Mouse (Mus musculus) Patski (cell line): ENCODE data around the gene Disp1. TPM values are rescaled to one million over a fixed set of nuclear protein-coding genes. Genes with fewer than 3 reads are reported as not detected.

ENCODE experiments used
- ATAC-seq: fragments of 100-300 bp; one replicate; pipeline ENCODE4 v1.8.0; 2021
- CTCF ChIA-PET: fragments of 350-600 bp; sonication (Branson Sonifier 250); formaldehyde crosslinking; loops from one replicate; lab custom pipeline; 2022; ENCODE audit warnings: inconsistent platforms; lab: Charles Lee
- POLR2A ChIA-PET: fragments of 350-600 bp; sonication (Branson Sonifier 250); formaldehyde crosslinking; loops from one replicate; lab custom pipeline; 2022; ENCODE audit warnings: antibody characterized with exemption, inconsistent platforms; lab: Charles Lee
- DNase-seq: peaks from one replicate; pipeline ENCODE4 v3.0.0-alpha.2; 2011; ENCODE audit warnings: low read depth, low spot score
- H3K27me3 ChIP-seq: fragments of 371-371 bp; one replicate; pipeline ENCODE4 v1.5.1; 2021
- CTCF ChIP-seq: fragments of 100-300 bp; IDR thresholded peaks from one replicate; pipeline ENCODE4 v1.5.1; 2021
- in situ Hi-C: fragments of 300-500 bp; cut with MboI; formaldehyde crosslinking; loops from 3 replicates; pipeline ENCODE4 v1.11.1; 2018; ENCODE audit warnings: low pct_unique_long_range_greater_than_20kb, mixed read lengths
- polyA plus RNA-seq: library from polyadenylated mRNA; unstranded; gene quantifications from one replicate; pipeline ENCODE4 v1.2.3, GENCODE M21; 2021

Gene Disp1
- polyA plus RNA-seq, 1 experiment from 2014 or later = 18.1 TPM

DNA sequence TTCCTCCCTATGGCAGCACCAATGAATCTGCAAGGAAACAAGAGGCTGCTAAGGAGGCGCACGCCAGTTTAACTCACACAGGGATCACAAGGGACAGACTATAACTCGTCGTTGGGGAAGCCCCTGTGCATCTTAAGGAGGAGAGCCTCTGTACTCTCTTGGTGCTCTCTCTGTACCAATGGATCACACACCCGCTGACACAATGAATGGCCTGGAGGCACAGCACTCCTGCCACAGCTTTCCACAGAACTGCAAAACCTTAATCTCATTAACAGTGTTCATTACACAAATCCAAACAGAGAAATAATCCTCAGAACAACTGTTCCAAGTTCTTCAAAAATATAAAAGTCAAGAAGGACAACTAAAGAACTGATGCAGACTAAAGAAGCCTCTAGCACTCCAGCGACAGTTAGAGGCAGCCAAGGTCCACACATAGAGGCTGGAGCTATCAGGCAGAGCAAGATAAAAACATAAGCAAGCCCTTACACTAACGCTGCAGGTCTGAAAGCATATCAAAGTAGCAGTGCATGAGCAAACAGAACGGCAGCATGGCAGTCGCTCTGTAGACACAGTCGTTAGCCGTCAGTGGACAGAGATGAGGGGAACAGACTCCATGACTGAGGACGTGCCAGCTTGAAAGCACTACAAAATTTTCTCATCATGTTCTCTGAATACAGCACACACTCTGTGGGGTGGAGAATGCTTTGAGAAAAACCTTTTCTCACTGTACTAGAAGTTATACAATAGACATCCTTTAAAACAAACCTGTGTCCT lies 38.5 kb downstream of the Disp1 start:
- ATAC-seq = no peak
- ChIA-PET POLR2A (no interaction called here), CTCF (no interaction called here)
- no peaks in the 10 kb centered on the region for H3K27me3 ChIP-seq
- in situ Hi-C loops = no loop called here
- no peak for DNase-seq
- no peak for TF ChIP-seq CTCF

DNA sequence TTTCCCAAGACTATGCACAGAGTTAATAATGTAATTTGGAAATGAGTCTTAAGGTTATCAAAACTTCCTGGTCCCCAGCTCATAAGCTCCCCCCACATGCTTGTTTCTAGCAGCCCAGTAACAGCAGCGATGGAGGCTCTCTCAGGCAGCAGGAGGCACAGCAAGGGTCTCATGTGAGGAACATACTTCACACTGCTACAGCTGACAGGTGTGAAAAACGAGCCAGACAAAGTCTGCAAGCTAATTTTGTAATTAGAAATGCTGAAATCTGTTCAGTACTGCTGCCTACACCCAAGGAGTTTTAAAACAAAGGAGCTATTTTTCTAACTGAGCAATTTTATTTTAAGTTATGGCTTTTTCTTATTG lies 40.3 kb downstream of the Disp1 start:
- ATAC-seq = no peak
- ChIA-PET CTCF (interaction anchor here (1.1 kb wide), 1 partner anchor 36 kb away, joined by 3 read pairs; no protein-coding TSS in a partner anchor), POLR2A (no interaction called here)
- no peak for TF ChIP-seq CTCF
- H3K27me3 ChIP-seq = no peaks in the 10 kb centered on the region
- no peak for DNase-seq
- in situ Hi-C loops = no loop called here

DNA sequence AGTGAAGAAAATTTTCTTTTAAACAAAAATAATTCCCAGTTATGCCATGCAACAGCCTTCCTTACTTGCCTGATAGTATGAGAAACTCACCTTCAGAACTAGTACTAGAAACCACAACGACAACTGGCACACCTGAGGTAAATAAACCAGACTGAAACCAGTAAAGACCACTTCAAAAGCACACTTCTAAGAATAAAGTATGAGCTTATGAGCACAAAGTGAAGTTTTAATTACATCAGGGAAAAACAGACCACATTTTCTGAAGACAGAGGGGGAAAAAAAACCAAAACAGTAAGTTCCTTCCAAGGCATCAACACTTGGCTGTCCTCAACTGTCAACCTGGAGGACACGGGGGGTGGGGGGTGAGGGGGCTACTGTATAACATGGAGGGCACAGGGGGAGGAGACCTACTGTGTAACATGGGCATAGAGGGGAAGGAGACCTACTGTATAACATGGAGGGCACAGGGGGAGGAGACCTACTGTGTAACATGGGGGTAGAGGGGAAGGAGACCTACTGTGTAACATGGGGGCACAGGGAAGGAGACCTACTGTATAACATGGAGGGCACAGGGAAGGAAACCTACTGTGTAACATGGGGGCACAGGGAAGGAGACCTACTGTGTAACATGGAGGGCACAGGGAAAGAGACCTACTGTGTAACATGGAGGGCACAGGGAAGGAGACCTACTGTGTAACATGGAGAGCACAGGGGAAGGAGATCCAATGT lies 40.9 kb downstream of the Disp1 start:
- ChIA-PET CTCF (interaction anchor here (1.0 to 1.1 kb wide), 2 partner anchors 12 to 37 kb away, joined by 3 read pairs; no protein-coding TSS in a partner anchor), POLR2A (no interaction called here)
- no peak for TF ChIP-seq CTCF
- no peaks in the 10 kb centered on the region for H3K27me3 ChIP-seq
- DNase-seq (no peak), ATAC-seq (no peak)
- in situ Hi-C loops = no loop called here

DNA sequence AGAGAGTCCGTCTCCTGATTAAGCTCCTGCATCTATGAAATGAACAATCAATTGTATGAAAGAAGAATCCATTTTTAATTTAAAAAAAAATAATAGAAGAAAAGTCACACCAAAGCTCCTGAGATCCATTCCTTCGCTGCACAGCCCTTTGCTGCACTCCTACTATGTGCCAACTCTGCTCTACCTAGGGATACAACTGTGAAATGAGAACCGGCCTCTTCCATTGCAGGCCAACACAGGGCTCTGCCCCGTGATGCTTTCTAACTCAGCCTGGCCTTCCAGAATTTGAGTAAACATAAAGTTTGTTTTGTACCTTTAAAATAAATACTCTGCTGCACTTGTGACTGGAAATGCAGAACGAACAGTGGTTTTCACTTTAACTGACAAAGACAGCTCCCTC lies 42.0 kb downstream of the Disp1 start:
- DNase-seq = no peak
- no peak for TF ChIP-seq CTCF
- POLR2A ChIA-PET = interaction anchor here (0.6 kb wide), 1 partner anchor 82 kb away, joined by 3 read pairs; no protein-coding TSS in a partner anchor
- CTCF ChIA-PET = interaction anchor here (0.6 to 1.3 kb wide), 2 partner anchors 24 to 121 kb away, joined by 3 to 4 read pairs; no protein-coding TSS in a partner anchor
- ATAC-seq = no peak
- in situ Hi-C loops = no loop called here
- no peaks in the 10 kb centered on the region for H3K27me3 ChIP-seq

DNA sequence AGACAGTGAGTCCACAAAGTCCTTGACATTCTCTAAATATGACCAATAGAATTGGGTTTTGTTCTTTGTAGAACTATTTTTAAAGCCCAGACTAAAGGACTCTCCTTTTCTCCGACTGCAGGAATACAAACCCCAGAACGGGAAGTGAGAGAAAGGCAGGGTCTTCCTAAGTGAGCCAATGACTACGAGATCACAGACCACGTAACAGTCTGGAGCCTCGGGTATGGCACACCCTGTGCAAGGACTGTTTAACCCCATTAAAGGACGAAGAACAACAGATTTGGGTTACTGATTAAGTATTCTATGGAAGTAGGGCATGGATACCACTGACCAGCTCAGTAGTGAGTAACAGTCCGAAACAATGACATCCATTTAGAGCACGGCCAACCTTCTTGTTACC lies 46.1 kb downstream of the Disp1 start:
- in situ Hi-C loops = no loop called here
- no peak for TF ChIP-seq CTCF
- DNase-seq (no peak), ATAC-seq (no peak)
- ChIA-PET POLR2A (no interaction called here), CTCF (no interaction called here)
- H3K27me3 ChIP-seq = no peaks in the 10 kb centered on the region

DNA sequence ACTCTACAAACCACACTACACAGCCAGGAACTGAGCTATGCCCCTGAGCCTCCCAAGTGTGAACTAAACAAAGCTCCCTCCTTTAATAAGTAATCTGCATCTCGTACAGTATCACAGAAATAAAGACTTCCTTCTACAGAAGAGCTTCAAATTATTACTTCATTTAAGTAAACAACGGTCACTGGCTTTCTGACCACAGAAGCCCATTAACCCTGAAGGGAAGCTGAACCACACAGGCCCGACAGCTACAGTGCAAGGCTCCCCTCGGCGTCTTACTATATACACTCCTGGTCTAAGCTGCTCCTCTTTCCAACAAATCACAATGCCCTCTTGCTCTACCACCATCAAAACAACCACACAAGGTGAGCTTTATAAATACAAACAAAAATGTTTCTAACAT lies 50.2 kb downstream of the Disp1 start:
- in situ Hi-C loops = no loop called here
- H3K27me3 ChIP-seq = no peaks in the 10 kb centered on the region
- ChIA-PET CTCF (interaction anchor here (0.7 to 1.7 kb wide), 2 partner anchors 27 to 29 kb away, joined by 3 to 7 read pairs; no protein-coding TSS in a partner anchor), POLR2A (no interaction called here)
- ATAC-seq (no peak), DNase-seq (no peak)
- no peak for TF ChIP-seq CTCF

DNA sequence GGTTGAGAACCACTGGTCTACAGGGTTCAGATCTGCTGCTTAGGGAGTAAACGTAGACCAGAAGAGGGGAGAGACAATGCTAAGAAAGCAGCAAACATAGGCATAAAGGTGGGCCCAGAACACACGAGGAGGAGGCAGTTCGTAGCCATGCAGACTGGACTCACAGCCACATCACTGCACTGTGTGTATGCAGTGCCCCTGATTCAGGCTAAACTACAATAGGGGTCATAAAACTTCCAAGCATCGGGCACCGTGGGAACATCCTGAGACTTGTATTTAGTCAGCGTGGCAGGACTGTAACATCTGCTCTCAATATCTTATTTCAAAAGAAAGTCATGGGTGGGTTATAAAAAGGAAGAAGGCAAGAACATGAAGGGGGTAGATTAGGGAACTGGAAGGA lies 52.9 kb downstream of the Disp1 start:
- no peak for TF ChIP-seq CTCF
- CTCF ChIA-PET = no interaction called here
- no peaks in the 10 kb centered on the region for H3K27me3 ChIP-seq
- DNase-seq = no peak
- in situ Hi-C loops = no loop called here
- POLR2A ChIA-PET = no interaction called here
- no peak for ATAC-seq

DNA sequence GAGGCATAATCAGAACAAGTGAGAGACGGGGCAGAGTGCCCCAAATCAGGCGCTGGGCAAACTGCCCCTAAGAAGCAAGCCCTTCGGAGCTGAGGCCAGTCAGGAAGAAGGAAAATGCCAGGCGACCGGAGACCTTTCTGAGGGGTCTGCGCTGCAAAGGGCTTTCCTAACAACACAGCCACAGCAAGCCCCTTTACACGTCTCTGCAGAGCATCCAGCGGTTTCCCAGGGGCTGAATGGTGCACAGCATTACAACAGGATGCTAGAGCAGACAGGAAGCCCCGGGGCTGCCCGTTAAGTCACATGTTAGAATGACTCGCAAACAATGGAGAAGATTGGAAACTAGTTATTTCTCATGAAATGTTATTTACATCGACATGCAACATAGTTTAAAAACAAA lies 53.5 kb downstream of the Disp1 start:
- TF ChIP-seq CTCF = no peak

DNA sequence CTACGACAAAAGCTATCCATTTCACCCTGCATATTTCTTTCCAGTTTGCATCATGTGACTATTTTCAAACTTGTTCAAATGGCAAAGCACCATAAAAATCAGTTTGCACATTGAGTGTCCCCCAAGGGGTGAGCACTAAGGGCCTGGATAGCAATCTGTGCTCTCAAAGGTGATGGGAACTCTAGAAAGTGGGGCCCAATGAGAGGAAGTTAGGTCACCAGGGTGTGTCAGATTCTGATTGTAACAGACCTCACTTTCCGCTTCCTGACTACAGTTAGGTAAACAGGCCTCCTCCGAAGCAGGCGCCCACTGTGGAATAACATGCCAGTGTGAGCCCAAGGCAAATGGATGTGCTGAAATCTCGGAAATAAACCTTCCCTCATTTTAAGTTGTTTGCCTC lies 54.6 kb downstream of the Disp1 start:
- in situ Hi-C loops = no loop called here
- DNase-seq (no peak), ATAC-seq (no peak)
- H3K27me3 ChIP-seq = no peaks in the 10 kb centered on the region
- CTCF ChIA-PET = interaction anchor here (1.1 to 1.6 kb wide), 2 partner anchors 10 to 14 kb away, joined by 4 read pairs; no protein-coding TSS in a partner anchor
- POLR2A ChIA-PET = interaction anchor here (0.6 kb wide), 1 partner anchor 11 kb away, joined by 3 read pairs; no protein-coding TSS in a partner anchor
- no peak for TF ChIP-seq CTCF

More for the DNA sequence above, 53.5 kb downstream of the Disp1 start:
- no peak for DNase-seq
- H3K27me3 ChIP-seq = no peaks in the 10 kb centered on the region
- no peak for ATAC-seq
- in situ Hi-C loops = no loop called here
- POLR2A ChIA-PET = interaction anchor here (0.7 kb wide), 1 partner anchor 128 kb away, joined by 3 read pairs; no protein-coding TSS in a partner anchor
- CTCF ChIA-PET = no interaction called here

DNA sequence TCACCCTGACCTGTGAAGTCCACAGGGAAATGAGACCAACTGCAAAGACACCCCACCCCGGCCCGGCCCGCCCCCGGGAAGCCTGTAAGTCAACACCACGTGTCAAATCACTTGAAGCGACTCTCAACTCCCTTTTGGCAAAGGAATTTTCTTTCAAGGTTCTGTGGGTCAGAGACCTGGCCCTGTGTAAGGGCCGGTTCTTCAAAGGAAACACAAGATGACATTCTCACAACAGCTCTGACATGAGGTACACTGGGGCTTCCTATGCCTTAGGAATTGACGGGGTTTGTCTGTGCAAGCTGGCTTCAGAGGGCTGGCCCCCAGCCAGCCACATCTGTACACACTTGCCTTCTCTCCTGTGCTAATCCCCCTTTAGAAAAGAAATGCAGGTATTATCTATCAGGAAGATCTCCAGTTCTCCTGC lies 56.7 kb downstream of the Disp1 start:
- ChIA-PET CTCF (no interaction called here), POLR2A (no interaction called here)
- ATAC-seq = no peak

DNA sequence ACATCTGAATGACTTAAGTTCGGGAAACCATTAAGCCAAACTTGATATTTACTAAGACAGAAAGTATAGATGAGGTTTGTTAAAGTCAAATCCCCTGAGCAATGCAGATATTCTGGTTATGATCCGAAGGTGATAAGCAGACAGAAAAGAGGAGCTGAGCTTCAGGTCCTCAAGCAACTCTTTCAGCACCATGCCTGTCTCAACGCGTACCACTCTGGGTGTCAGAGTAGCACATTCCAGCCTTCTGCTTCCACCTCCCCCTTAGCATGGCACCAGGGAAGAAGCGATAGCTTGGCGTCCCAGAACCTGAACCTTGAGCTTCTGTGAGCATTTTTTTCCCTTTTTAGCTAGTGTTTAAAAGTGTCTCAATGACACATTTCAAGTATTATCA lies 57.1 kb downstream of the Disp1 start:
- ATAC-seq = no peak
- POLR2A ChIA-PET = no interaction called here
- no peaks in the 10 kb centered on the region for H3K27me3 ChIP-seq
- CTCF ChIA-PET = no interaction called here
- in situ Hi-C loops = no loop called here
- no peak for DNase-seq
- no peak for TF ChIP-seq CTCF

More for the DNA sequence above, 56.7 kb downstream of the Disp1 start:
- in situ Hi-C loops = no loop called here
- no peak for TF ChIP-seq CTCF
- no peaks in the 10 kb centered on the region for H3K27me3 ChIP-seq
- no peak for DNase-seq
